Mouse (Mus musculus) forebrain, embryonic 11.5 days (tissue): ENCODE measurements around the gene Ptgir. TPM values are rescaled to one million over a fixed set of nuclear protein-coding genes. Genes with fewer than 3 reads are reported as not detected.

Experiments
- ATAC-seq: fragments of 200-750 bp; cut with Nextera tagmentation; replicated peaks from 2 replicates; pipeline ENCODE4 v1.8.0; 2017; ENCODE audit warnings: moderate TSS enrichment; ENCODE audit not compliant: low FRiP score
- DNase-seq: peaks from one replicate; pipeline ENCODE4 v3.0.0-alpha.2; 2017; ENCODE audit warnings: low spot score
- H3K27ac ChIP-seq: fragments of 300-500 bp; sonication (generic); 2 replicates; pipeline ENCODE4 v1.5.1; 2014; ENCODE audit warnings: low read depth, low read length
- H3K27me3 ChIP-seq: fragments of 300-500 bp; sonication (generic); 2 replicates; pipeline ENCODE4 v1.6.1; 2014; ENCODE audit warnings: mild to moderate bottlenecking, low read length, mixed read lengths; ENCODE audit not compliant: control insufficient read depth, insufficient read depth
- H3K36me3 ChIP-seq: fragments of 300-500 bp; sonication (generic); 2 replicates; pipeline ENCODE4 v1.6.1; 2014; ENCODE audit warnings: mild to moderate bottlenecking, low read length, moderate library complexity, mixed read lengths; ENCODE audit not compliant: control insufficient read depth, insufficient read depth
- H3K4me1 ChIP-seq: fragments of 300-500 bp; sonication (generic); replicated peaks from 2 replicates; pipeline ENCODE4 v1.6.1; 2014; ENCODE audit warnings: low read length, mixed read lengths; ENCODE audit not compliant: control insufficient read depth, insufficient read depth
- H3K4me2 ChIP-seq: fragments of 300-500 bp; sonication (generic); 2 replicates; pipeline ENCODE4 v1.6.1; 2014; ENCODE audit warnings: low read depth, mild to moderate bottlenecking, low read length, moderate library complexity, mixed read lengths; ENCODE audit not compliant: severe bottlenecking
- H3K4me3 ChIP-seq: fragments of 300-500 bp; sonication (generic); 2 replicates; pipeline ENCODE4 v1.5.1; 2014; ENCODE audit warnings: low read depth, low read length
- H3K9ac ChIP-seq: fragments of 300-500 bp; sonication (generic); 2 replicates; pipeline ENCODE4 v1.6.1; 2014; ENCODE audit warnings: low read length
- H3K9me3 ChIP-seq: fragments of 300-500 bp; sonication (generic); 2 replicates; pipeline ENCODE4 v1.6.1; 2016; ENCODE audit warnings: low read length, mixed read lengths; ENCODE audit not compliant: control insufficient read depth
- WGBS: fragments of 180-500 bp; shearing (Covaris S2); extraction: QIAGEN DNeasy Blood & Tissue Kit; methylation state at CpG from one replicate; pipeline ENCODE4 v1.1.7; 2014; 5-methylcytosine and 5-hydroxymethylcytosine counted together
- polyA plus RNA-seq: library from polyadenylated mRNA; unstranded; fragments of >200 nt; fragmentation: Nextera tagmentation; extraction: Ambion mirVana; gene quantifications from 2 replicates; pipeline ENCODE4 v1.2.1, GENCODE M21; 2014

Ptgir gene
- polyA plus RNA-seq, 1 experiment from 2014 or later: 0.39 TPM

DNA sequence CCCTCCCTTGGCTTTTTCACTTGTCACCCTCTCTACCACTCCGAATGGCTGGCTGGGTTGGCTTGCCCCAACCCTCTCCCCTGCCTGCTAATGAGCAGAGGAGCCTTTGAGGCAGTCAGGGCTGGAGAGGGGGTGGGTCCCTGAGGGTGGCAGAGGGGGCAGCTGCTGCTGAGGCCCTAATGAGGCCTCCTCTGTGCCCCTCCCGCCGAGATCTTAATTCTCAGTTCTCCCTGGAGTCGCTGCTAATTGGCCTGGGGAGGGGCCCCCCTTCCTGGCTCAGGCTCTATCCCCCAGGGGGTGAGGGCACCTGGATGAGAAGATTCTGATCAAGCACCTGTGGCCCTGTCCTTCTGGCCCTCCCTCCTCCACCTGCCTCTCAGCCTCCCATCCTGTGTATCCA is 12.0 kb upstream of the Ptgir start:
- Histone ChIP-seq H3K27me3 (peaks cover 28% of the 10 kb centered on the region), H3K9me3 (no peaks in the 10 kb centered on the region), H3K27ac (peak overlapping the region; percentile 46; the same call in 1 of the 2 replicates), H3K4me3 (peak overlapping the region; percentile 19; the same call in 1 of the 2 replicates), H3K9ac (no peak overlapping the region), H3K36me3 (no peaks in the 10 kb centered on the region), H3K4me1 (peaks cover 24% of the 10 kb centered on the region), H3K4me2 (peak overlapping the region; percentile 53)
- ATAC-seq: peak; percentile 68
- WGBS: 0% methylated on average over 4 of the region's 4 CpGs
- peak; percentile 78 for DNase-seq

DNA sequence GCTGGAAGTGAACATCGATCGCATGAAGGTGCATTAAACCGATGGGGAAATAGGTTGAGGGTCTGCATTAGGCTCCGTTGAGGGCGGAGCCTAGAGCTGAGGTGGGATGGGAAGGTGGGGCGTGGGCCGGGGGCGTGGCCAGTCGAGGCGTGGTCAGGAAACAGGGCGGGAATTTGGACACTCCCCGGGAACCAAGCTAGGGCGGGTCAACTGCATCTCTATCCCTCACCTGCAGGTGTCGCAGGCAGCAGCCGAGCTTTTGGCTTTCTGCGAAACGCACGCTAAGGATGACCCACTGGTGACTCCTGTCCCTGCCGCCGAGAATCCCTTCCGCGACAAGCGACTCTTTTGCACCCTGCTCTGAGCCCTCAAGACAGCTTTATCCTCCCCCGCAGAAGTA is 11.3 kb upstream of the Ptgir start:
- no peaks in the 10 kb centered on the region for H3K9me3 ChIP-seq
- peak overlapping the region; percentile 46 for H3K27ac ChIP-seq
- ATAC-seq (peak; percentile 63), DNase-seq (peak; percentile 91)
- H3K4me2 ChIP-seq: peak overlapping the region; percentile 53
- under 1% methylated on average over 24 of the region's 24 CpGs for WGBS
- H3K4me1 ChIP-seq: peaks cover 24% of the 10 kb centered on the region
- H3K36me3 ChIP-seq: no peaks in the 10 kb centered on the region
- H3K4me3 ChIP-seq: peak overlapping the region; percentile 19
- peak overlapping the region; percentile 39; the same call in 1 of the 2 replicates for H3K9ac ChIP-seq
- peaks cover 28% of the 10 kb centered on the region for H3K27me3 ChIP-seq

DNA sequence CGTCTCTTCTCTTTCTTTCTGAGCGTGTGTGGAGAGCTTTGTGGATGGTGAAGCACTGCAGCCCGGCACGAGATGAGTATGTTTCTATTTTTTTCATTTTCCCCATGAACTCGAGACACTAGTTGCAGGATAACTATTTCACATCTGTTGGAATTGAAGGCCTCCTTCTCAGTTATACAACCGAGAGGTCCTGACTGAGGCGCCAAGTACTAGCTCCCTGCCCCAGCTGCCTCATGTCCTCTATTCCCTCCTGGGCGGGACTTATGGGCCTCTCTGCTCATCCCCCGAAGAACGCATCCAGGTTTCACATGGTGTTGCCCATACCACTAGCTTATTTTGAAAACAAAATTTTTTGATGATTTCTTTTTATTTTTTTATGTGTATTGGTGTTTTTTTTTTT is 10.8 kb upstream of the Ptgir start:
- Histone ChIP-seq H3K27me3 (peaks cover 26% of the 10 kb centered on the region), H3K9ac (peak overlapping the region; percentile 39; the same call in 1 of the 2 replicates), H3K4me3 (peak overlapping the region; percentile 19), H3K9me3 (no peaks in the 10 kb centered on the region), H3K36me3 (no peaks in the 10 kb centered on the region), H3K4me2 (peak overlapping the region; percentile 53; the same call in 1 of the 2 replicates), H3K27ac (no peak overlapping the region), H3K4me1 (peaks cover 26% of the 10 kb centered on the region)
- no peak for ATAC-seq
- WGBS: 31% methylated on average over 10 of the region's 10 CpGs
- no peak for DNase-seq

DNA sequence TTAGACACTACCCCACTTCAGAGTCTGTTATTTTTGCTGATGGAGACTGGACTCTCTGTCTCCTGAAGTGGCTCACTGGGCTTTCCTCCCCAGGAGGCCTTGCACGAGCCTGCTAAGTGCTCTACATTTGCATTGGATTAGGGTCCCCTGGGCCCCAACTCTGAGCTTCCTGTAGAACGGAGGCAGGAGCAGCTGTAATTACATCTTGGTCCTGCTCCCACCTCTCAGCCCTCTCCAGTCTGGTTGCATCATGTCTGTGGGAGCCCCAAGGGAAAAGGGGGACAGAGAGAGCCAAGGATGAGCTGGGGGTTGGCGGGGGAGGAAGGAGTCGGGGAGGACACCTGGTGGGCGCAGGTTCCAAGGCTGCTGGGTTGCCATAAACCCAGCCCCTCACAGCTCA is 5.8 kb upstream of the Ptgir start:
- H3K36me3 ChIP-seq: no peaks in the 10 kb centered on the region
- H3K9ac ChIP-seq: no peak overlapping the region
- no peak for ATAC-seq
- no peak overlapping the region for H3K4me3 ChIP-seq
- no peak overlapping the region for H3K4me2 ChIP-seq
- H3K27ac ChIP-seq: no peak overlapping the region
- H3K9me3 ChIP-seq: no peaks in the 10 kb centered on the region
- DNase-seq: no peak
- H3K4me1 ChIP-seq: peaks cover 4% of the 10 kb centered on the region; the same call in 1 of the 2 replicates
- 25% methylated on average over 5 of the region's 5 CpGs for WGBS
- no peaks in the 10 kb centered on the region for H3K27me3 ChIP-seq

DNA sequence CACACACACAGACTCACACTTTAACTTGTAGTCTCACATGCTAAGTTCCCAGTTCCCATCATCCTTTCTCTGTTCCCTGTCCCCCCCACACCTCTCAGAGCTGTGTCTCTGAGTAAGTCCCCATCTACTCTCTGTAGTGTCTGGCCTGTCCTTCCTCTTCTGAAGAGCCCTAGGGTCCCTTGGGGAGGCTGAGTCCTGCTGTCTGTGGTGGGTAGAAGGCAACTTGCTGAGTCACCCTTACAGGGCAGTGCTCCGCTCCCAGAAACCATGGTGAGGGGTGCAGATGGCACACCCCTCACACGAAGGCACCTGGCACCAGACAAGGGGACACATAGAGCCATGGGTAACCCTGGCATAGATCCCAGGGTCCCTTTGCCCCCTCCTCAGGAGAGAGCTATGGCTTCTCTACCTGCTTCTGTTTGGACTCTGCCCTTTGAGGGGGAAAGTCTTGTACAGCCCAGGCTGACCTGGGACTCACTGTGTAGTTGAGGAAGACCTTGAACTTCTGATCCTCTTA is 2.8 kb upstream of the Ptgir start:
- no peak overlapping the region for H3K27ac ChIP-seq
- no peaks in the 10 kb centered on the region for H3K27me3 ChIP-seq
- H3K4me2 ChIP-seq: no peak overlapping the region
- no peak for DNase-seq
- H3K9me3 ChIP-seq: no peaks in the 10 kb centered on the region
- H3K4me3 ChIP-seq: no peak overlapping the region
- 91% methylated on average over 2 of the region's 2 CpGs for WGBS
- H3K36me3 ChIP-seq: no peaks in the 10 kb centered on the region
- peaks cover 8% of the 10 kb centered on the region; the same call in 1 of the 2 replicates for H3K4me1 ChIP-seq
- no peak for ATAC-seq
- H3K9ac ChIP-seq: no peak overlapping the region

DNA sequence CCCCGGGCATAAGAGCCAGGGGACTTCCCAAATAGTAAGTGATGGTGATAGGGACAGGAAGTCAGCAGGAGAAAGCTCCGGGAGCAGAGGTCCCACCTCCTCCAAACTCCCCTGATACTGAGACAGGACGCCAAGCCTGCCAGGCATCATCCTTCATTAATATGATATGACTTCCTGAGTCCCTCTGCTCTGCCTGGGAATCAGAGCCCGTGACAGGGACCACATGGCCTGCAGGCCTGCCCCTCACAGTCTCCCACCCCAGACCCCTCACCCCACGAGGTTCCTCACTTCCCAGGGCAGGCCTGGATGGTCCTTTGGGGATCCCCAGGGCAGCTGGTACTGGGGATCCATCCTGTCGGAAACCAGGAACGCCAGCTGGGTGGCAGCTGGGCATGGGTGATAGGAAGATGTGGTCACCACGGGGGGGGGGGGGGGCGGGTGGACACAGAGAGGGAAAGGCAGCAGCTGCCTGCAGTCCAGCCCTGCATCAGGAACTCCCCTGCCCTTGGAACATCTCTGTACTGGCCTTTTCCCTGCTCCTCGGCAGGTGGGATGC is 2.1 kb upstream of the Ptgir start:
- no peak overlapping the region for H3K27ac ChIP-seq
- no peak overlapping the region for H3K4me3 ChIP-seq
- no peaks in the 10 kb centered on the region for H3K27me3 ChIP-seq
- H3K4me1 ChIP-seq: peaks cover 8% of the 10 kb centered on the region; the same call in 1 of the 2 replicates
- ATAC-seq (no peak), DNase-seq (no peak)
- WGBS: 71% methylated on average over 8 of the region's 10 CpGs
- H3K9ac ChIP-seq: no peak overlapping the region
- no peaks in the 10 kb centered on the region for H3K36me3 ChIP-seq
- H3K9me3 ChIP-seq: no peaks in the 10 kb centered on the region
- H3K4me2 ChIP-seq: no peak overlapping the region

DNA sequence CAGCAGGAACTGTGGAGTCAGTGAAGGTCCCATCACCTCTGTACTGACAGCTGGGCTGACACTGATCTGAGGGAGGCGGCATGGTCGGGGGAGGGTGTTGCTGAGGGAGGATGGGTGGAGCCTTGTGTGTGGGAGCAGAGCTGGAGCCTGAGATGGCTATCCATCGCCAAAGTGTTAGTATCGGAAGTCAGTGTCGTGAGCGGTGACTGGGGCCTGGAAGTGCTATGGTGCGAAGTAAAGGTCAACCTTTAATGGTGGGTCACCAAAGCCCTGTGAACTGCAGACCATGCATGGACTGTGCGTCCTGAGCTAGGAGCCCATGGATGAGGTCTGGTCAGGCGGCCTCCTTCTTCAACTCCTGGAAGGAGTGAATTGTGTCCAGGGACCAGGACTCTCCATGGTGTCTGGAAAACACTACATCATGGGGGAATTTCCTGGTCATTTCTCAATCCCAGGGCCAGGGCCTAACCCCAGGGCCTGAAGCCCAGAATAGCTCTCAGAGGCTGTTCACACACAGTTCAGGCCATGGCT is 734 bp upstream of the Ptgir start:
- 62% methylated on average over 9 of the region's 9 CpGs for WGBS
- ATAC-seq: 0 out of 2 replicates have a peak, but pooled peaks have one; percentile 23
- Histone ChIP-seq H3K4me1 (peaks cover 6% of the 10 kb centered on the region; the same call in 1 of the 2 replicates), H3K36me3 (no peaks in the 10 kb centered on the region), H3K9me3 (no peaks in the 10 kb centered on the region), H3K27ac (no peak overlapping the region), H3K27me3 (no peaks in the 10 kb centered on the region), H3K4me3 (no peak overlapping the region), H3K9ac (no peak overlapping the region; the same call in 1 of the 2 replicates), H3K4me2 (no peak overlapping the region)
- DNase-seq: no peak

DNA sequence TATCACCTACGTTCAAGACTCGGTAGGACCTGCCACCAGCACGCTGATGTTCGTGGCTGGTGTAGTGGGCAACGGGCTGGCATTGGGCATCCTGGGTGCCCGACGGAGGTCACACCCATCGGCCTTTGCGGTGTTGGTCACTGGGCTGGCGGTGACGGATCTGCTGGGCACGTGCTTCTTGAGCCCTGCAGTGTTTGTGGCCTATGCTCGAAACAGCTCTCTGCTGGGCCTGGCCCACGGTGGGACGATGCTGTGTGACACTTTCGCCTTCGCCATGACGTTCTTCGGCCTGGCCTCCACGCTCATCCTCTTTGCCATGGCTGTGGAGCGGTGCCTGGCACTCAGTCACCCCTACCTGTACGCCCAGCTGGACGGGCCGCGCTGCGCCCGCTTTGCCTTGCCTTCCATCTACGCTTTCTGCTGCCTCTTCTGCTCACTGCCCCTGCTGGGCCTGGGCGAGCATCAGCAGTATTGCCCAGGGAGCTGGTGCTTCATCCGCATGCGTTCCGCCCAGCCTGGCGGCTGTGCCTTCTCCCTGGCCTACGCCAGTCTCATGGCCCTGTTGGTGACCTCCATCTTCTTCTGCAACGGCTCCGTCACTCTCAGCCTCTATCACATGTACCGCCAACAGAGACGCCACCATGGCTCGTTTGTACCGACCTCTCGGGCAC is 734 bp downstream of the Ptgir start:
- peaks cover 4% of the 10 kb centered on the region; the same call in 1 of the 2 replicates for H3K4me1 ChIP-seq
- H3K9me3 ChIP-seq: no peaks in the 10 kb centered on the region
- 92% methylated on average over 41 of the region's 41 CpGs for WGBS
- H3K27me3 ChIP-seq: no peaks in the 10 kb centered on the region
- ATAC-seq (no peak), DNase-seq (no peak)
- H3K27ac ChIP-seq: no peak overlapping the region
- no peak overlapping the region for H3K4me2 ChIP-seq
- no peak overlapping the region for H3K4me3 ChIP-seq
- no peaks in the 10 kb centered on the region for H3K36me3 ChIP-seq
- H3K9ac ChIP-seq: no peak overlapping the region
